Mouse (Mus musculus): ENCODE measurements around the gene Haus3.

Haus3 gene

DNA sequence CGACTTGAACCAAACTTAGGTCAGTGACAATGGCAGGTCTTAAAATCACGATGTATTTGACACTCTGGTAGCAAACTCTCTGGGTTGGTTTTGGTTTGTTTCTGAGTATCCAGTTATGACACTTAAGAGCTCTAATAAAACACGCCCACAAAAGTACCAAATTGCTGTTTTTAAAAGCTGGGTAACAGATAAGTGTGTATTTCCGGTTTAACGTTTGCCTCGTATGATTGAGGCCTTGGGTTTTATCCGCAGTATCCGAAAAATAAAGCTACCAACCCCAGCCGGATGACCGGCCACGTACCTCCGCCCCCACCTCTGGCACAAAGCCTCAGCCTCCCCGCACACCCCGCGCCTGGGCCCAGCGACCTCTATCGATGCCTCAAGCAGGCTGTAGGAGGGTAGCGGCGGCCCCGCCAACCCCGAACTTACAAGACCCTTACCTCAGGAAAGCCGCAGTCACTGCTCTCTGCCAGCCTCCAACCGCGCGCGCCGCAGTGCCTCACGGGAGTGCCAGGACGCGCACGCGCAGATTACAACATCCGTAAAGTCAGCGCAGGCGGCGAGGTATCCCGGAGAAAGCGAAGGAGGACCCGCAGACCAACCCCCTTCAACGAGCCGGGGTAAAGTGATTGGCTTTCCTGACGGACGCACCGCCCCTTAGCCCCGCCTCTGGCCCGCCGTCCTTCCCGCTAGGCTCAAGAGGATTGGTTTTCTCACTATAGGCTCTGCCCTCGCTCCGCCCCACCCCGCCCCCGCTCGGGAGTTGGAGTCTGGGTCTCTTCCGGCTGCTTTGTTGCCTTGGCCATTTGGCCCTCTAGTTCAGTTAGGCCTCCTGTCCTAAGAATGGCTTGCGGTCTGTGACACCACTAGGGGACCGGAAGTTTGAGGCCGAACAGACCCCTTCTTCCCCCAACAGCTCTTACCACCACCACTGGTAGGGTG is at the start of gene Haus3, which contains the start of gene Poln:
TSS of gene Haus3 (minus strand) at position 578 of the 942 bp plus-strand sequence.
TSS of gene Poln (minus strand) at position 499 of the 942 bp plus-strand sequence.
- ChIA-PET POLR2A (interaction anchor here in 3 of 4 experiments (0.8 to 7.1 kb wide), 26 partner anchors 8 to 491 kb away, joined by 3 to 65 read pairs (median 4); partner anchors contain the start of genes Mxd4 (in 3 of the 3), Grk4 (in 2 of the 3), Nop14 (in 2 of the 3) and Rnf4 (in 2 of the 3)), CTCF (interaction anchor here in 1 of 4 experiments (0.7 kb wide), 1 partner anchor 356 kb away, joined by 5 read pairs; no protein-coding TSS in a partner anchor)

- ChIA-PET POLR2A (no interaction called here), CTCF (no interaction called here)
Measured at GRCm38 (mm10) chr5:34218672-34219071, 49.3 kb upstream of the Haus3 start.

GRCm38 (mm10) chr5:34217756-34218155 is 48.4 kb upstream of the Haus3 start:
- CTCF ChIA-PET: interaction anchor here (0.5 to 1.7 kb wide), 4 partner anchors 18 to 443 kb away, joined by 3 to 8 read pairs (median 6); partner anchors contain the start of gene Grk4 (in 1 of the 4)
- POLR2A ChIA-PET: interaction anchor here in 1 of 4 experiments (1.0 to 1.1 kb wide), 2 partner anchors 16 to 118 kb away, joined by 3 to 4 read pairs; partner anchors contain the start of gene Rnf4

- ChIA-PET CTCF (interaction anchor here in 2 of 4 experiments (0.6 to 0.9 kb wide), 2 partner anchors 20 to 62 kb away, joined by 3 read pairs; no protein-coding TSS in a partner anchor), POLR2A (no interaction called here)
Measured at GRCm38 (mm10) chr5:34216025-34216424, 46.7 kb upstream of the Haus3 start.

GRCm38 (mm10) chr5:34213659-34214058 is 44.3 kb upstream of the Haus3 start:
- CTCF ChIA-PET: interaction anchor here in 1 of 4 experiments (0.5 kb wide), 1 partner anchor 428 kb away, joined by 3 read pairs; no protein-coding TSS in a partner anchor
- POLR2A ChIA-PET: no interaction called here

GRCm38 (mm10) chr5:34210279-34210678 is 41.0 kb upstream of the Haus3 start:
- POLR2A ChIA-PET: interaction anchor here in 3 of 4 experiments (0.6 to 1.3 kb wide), 16 partner anchors 11 to 569 kb away, joined by 3 to 12 read pairs (median 4); partner anchors contain the start of genes Grk4 (in 1 of the 3), Mxd4 (in 1 of the 3) and Nop14 (in 1 of the 3)
- CTCF ChIA-PET: interaction anchor here (0.5 to 2.0 kb wide), 54 partner anchors 8 to 450 kb away, joined by 3 to 17 read pairs (median 4); partner anchors contain the start of genes Grk4 (in 2 of the 4), Mxd4 (in 2 of the 4), Nop14 (in 2 of the 4) and Gm1673 (in 1 of the 4)

- ChIA-PET CTCF (interaction anchor here in 2 of 4 experiments (0.5 to 1.1 kb wide), 5 partner anchors 18 to 462 kb away, joined by 3 to 4 read pairs (median 3); no protein-coding TSS in a partner anchor), POLR2A (interaction anchor here (0.5 to 2.0 kb wide), 7 partner anchors 19 to 429 kb away, joined by 3 to 5 read pairs (median 3); partner anchors contain the start of genes Tnip2 (in 2 of the 4), Mfsd10 (in 1 of the 4) and Mxd4 (in 1 of the 4))
Measured at GRCm38 (mm10) chr5:34207503-34207902, 38.2 kb upstream of the Haus3 start.

- ChIA-PET POLR2A (interaction anchor here in 2 of 4 experiments (0.9 to 1.4 kb wide), 2 partner anchors 18 to 136 kb away, joined by 3 read pairs; partner anchors contain the start of gene Mxd4 (in 1 of the 2)), CTCF (interaction anchor here in 2 of 4 experiments (0.6 to 1.8 kb wide), 4 partner anchors 14 to 34 kb away, joined by 3 to 10 read pairs (median 4); no protein-coding TSS in a partner anchor)
Measured at GRCm38 (mm10) chr5:34205788-34206187, 36.5 kb upstream of the Haus3 start.

- ChIA-PET POLR2A (no interaction called here), CTCF (interaction anchor here in 2 of 4 experiments (0.6 to 1.8 kb wide), 3 partner anchors 13 to 271 kb away, joined by 3 to 9 read pairs (median 4); no protein-coding TSS in a partner anchor)
Measured at GRCm38 (mm10) chr5:34204911-34205310, 35.6 kb upstream of the Haus3 start.

- ChIA-PET CTCF (interaction anchor here in 2 of 4 experiments (0.5 to 1.0 kb wide), 2 partner anchors 8 to 262 kb away, joined by 3 to 4 read pairs; no protein-coding TSS in a partner anchor), POLR2A (interaction anchor here in 1 of 4 experiments (1.0 kb wide), 1 partner anchor 16 kb away, joined by 4 read pairs; no protein-coding TSS in a partner anchor)
Measured at GRCm38 (mm10) chr5:34202006-34202405, 32.7 kb upstream of the Haus3 start.

GRCm38 (mm10) chr5:34201396-34201795 is 32.1 kb upstream of the Haus3 start:
- CTCF ChIA-PET: interaction anchor here in 2 of 4 experiments (0.5 to 1.0 kb wide), 2 partner anchors 9 to 263 kb away, joined by 3 to 4 read pairs; no protein-coding TSS in a partner anchor

GRCm38 (mm10) chr5:34198615-34199014 is 29.3 kb upstream of the Haus3 start:
- POLR2A ChIA-PET: no interaction called here
- CTCF ChIA-PET: interaction anchor here in 2 of 4 experiments (1.0 to 1.3 kb wide), 2 partner anchors 11 to 37 kb away, joined by 5 to 8 read pairs; no protein-coding TSS in a partner anchor

More at GRCm38 (mm10) chr5:34201396-34201795, 32.1 kb upstream of the Haus3 start:
- POLR2A ChIA-PET: interaction anchor here in 1 of 4 experiments (1.0 kb wide), 1 partner anchor 16 kb away, joined by 4 read pairs; no protein-coding TSS in a partner anchor

GRCm38 (mm10) chr5:34197243-34197642 is 27.9 kb upstream of the Haus3 start:
- CTCF ChIA-PET: interaction anchor here in 1 of 4 experiments (1.3 kb wide), 1 partner anchor 13 kb away, joined by 8 read pairs; no protein-coding TSS in a partner anchor
- POLR2A ChIA-PET: no interaction called here

- POLR2A ChIA-PET: interaction anchor here in 2 of 4 experiments (1.0 to 1.4 kb wide), 3 partner anchors 9 to 140 kb away, joined by 4 to 8 read pairs (median 5); partner anchors contain the start of genes Mxd4 (in 1 of the 2) and Rnf4 (in 1 of the 2)
- CTCF ChIA-PET: interaction anchor here in 2 of 4 experiments (1.2 to 1.4 kb wide), 2 partner anchors 14 to 40 kb away, joined by 4 to 17 read pairs; no protein-coding TSS in a partner anchor
Measured at GRCm38 (mm10) chr5:34196423-34196822, 27.1 kb upstream of the Haus3 start.

DNA sequence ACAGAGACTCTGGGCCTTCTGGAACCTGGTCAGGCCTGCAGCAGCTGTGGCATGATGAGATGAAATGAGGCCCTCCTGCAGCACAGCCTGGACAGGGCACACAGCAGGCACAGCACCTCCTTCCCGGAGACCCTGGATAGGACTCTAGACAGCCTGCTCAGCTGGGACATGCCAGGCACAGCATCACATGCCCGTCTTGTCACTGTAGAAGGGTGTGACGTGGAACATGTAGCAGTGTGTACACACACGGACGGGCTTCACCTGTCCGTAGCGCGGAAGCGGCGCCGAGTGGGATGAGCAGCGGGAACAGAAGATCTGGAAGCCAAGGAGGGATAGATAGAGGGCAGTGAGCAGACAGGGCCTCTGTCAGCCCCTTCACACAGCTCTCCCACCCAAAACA is 26.5 kb upstream of the Haus3 start:
- POLR2A ChIA-PET: interaction anchor here in 2 of 4 experiments (0.6 to 1.4 kb wide), 4 partner anchors 8 to 141 kb away, joined by 3 to 8 read pairs (median 4); partner anchors contain the start of genes Mxd4 (in 1 of the 2) and Rnf4 (in 1 of the 2)
- CTCF ChIA-PET: interaction anchor here in 2 of 4 experiments (1.2 to 1.4 kb wide), 2 partner anchors 14 to 40 kb away, joined by 4 to 17 read pairs; no protein-coding TSS in a partner anchor

- POLR2A ChIA-PET: interaction anchor here in 2 of 4 experiments (0.6 to 1.4 kb wide), 3 partner anchors 15 to 451 kb away, joined by 3 to 5 read pairs (median 3); no protein-coding TSS in a partner anchor
Measured at GRCm38 (mm10) chr5:34194975-34195662, 25.8 kb upstream of the Haus3 start.

DNA sequence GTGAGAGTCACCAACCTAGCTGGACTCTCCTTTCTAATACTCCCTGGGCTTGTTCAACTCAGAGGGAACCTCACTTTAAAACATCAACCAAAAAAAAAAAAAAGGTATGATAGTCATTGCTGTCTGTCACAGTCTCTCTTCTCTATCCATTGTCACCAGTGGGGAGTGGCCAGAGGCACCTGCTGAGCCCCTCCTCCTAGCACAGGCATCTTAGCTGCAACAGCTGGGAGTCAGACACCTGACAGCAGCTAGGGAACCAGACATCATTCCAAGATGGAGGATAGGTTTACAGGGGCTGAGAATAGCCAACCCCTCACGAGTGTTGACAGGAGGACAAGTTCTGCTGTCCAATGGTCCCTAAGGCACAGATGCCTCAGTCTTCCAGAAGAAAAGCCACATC is 25.1 kb upstream of the Haus3 start:
- ChIA-PET CTCF (interaction anchor here in 1 of 4 experiments (0.6 kb wide), 1 partner anchor 97 kb away, joined by 4 read pairs; no protein-coding TSS in a partner anchor), POLR2A (interaction anchor here in 1 of 4 experiments (0.7 kb wide), 1 partner anchor 451 kb away, joined by 3 read pairs; no protein-coding TSS in a partner anchor)

More at GRCm38 (mm10) chr5:34194975-34195662, 25.8 kb upstream of the Haus3 start:
- CTCF ChIA-PET: interaction anchor here in 1 of 4 experiments (1.4 kb wide), 1 partner anchor 41 kb away, joined by 4 read pairs; no protein-coding TSS in a partner anchor
